In the genomic region with DNA sequence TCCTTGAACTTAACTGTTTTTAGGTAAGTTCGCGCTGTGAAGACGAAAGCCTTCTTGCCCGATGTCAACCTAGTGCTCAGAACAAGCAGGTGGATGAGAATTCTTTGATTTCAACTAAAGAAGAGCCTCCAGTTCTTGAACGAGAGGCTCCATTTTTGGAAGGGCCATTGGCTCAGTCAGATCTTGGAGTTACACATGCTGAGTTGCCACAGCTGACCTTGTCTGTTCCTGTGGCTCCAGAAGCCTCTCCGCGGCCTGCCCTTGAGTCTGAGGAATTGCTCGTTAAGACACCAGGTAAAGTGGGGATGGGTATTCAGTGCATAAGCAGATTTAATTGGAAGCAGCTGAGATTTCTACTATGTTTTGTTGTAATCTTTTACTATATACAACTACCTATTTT, we compare ENCODE assay signal across 26 mouse cellular contexts.
"Had no signal": no experiment of that assay in that cellular context is flagged by ENCODE, and none has a peak within 500 bp of the region (broad histone marks: within the 10 kb centered on the region; RNA-seq: fewer than 3 reads in every experiment).

No protein-coding gene starts in this region.

- H3K27ac ChIP-seq: heart, adult 2 months; heart, embryonic 13.5 days; heart, embryonic 15.5 days; hindbrain, embryonic 10.5 days; hindbrain, embryonic 12.5 days; hindbrain, embryonic 14.5 days; intestine, embryonic 15.5 days; limb, embryonic 13.5 days; limb, embryonic 15.5 days; liver, embryonic 12.5 days; liver, embryonic 14.5 days had no signal

- H3K27me3 ChIP-seq: heart, embryonic 13.5 days; heart, embryonic 15.5 days; hindbrain, embryonic 12.5 days; intestine, embryonic 15.5 days; limb, embryonic 13.5 days; limb, embryonic 15.5 days; liver, embryonic 12.5 days had no signal

- H3K4me3 ChIP-seq: heart, adult 2 months; heart, embryonic 13.5 days; heart, embryonic 15.5 days; hindbrain, embryonic 10.5 days; hindbrain, embryonic 12.5 days; intestine, embryonic 15.5 days; limb, embryonic 13.5 days; limb, embryonic 15.5 days; liver, embryonic 12.5 days had no signal

- H3K4me1 ChIP-seq: heart, embryonic 15.5 days; hindbrain, embryonic 10.5 days; hindbrain, embryonic 12.5 days; intestine, embryonic 15.5 days; limb, embryonic 13.5 days; limb, embryonic 15.5 days; liver, embryonic 12.5 days had no signal

- H3K4me2 ChIP-seq: heart, embryonic 11.5 days; heart, embryonic 13.5 days; heart, embryonic 15.5 days; hindbrain, embryonic 12.5 days; hindbrain, embryonic 14.5 days; intestine, embryonic 15.5 days; limb, embryonic 13.5 days; limb, embryonic 15.5 days; liver, embryonic 12.5 days had no signal

- H3K9ac ChIP-seq: heart, embryonic 13.5 days; heart, embryonic 15.5 days; hindbrain, embryonic 12.5 days; hindbrain, embryonic 14.5 days; intestine, embryonic 15.5 days; limb, embryonic 13.5 days; limb, embryonic 15.5 days; liver, embryonic 12.5 days; liver, embryonic 14.5 days had no signal

- DNase-seq: gastrocnemius, postnatal 25 days; heart, adult 2 months; heart, postnatal 14 days; heart, postnatal 36 days; kidney, adult 18-20 months; kidney, adult 8-10 months; kidney, postnatal 10 days; kidney, postnatal 25 days; kidney, postnatal 4 days; layer of hippocampus, adult 9-11 months; layer of hippocampus, postnatal 36 days; left cerebral cortex, postnatal 4 days had no signal

- ATAC-seq: hindbrain, embryonic 16.5 days; inflammation-experienced regulatory T-cells, adult 6 months; intestine, embryonic 15.5 days; intestine, postnatal 0 days; liver, embryonic 12.5 days had no signal

- H3K9me3 ChIP-seq: heart, embryonic 13.5 days; hindbrain, embryonic 10.5 days; hindbrain, embryonic 12.5 days; intestine, embryonic 15.5 days; limb, embryonic 13.5 days; limb, embryonic 15.5 days; liver, embryonic 12.5 days had no signal
